Mouse (Mus musculus): ENCODE measurements around the gene F13b. TPM values are rescaled to one million over a fixed set of nuclear protein-coding genes. Genes with fewer than 3 reads are reported as not detected.

F13b gene
- polyA plus RNA-seq, 1 experiment from 2014 or later: not detected

- Histone ChIP-seq H3K4me3 (ENCODE audit: low read depth, low read length) (no peak overlapping the region), H3K4me1 (replicated peaks; ENCODE audit: control insufficient read depth, insufficient read depth, low read length) (no peaks in the 10 kb centered on the region), H3K9me3 (ENCODE audit: control insufficient read depth, low read length) (no peaks in the 10 kb centered on the region), H3K27ac (ENCODE audit: low read depth, low read length) (no peak overlapping the region), H3K4me2 (replicated peaks; ENCODE audit: low read depth, low read length) (no peak overlapping the region), H3K36me3 (ENCODE audit: control insufficient read depth, insufficient read depth, low read length) (peaks cover 4% of the 10 kb centered on the region), H3K27me3 (ENCODE audit: control insufficient read depth, insufficient read depth, low read length) (no peaks in the 10 kb centered on the region), H3K9ac (ENCODE audit: low read depth, low read length) (no peak overlapping the region)
- 76% methylated on average over 3 of the region's 3 CpGs for WGBS
- no peak for DNase-seq (ENCODE audit: low spot score)
- no peak for ATAC-seq (ENCODE audit: low FRiP score)
These were observed 6.9 kb upstream of the F13b start for GRCm38 (mm10) chr1:139494630-139495029.

- 100% methylated on average over 2 of the region's 2 CpGs for WGBS
- ATAC-seq (ENCODE audit: low FRiP score): no peak
- H3K36me3 ChIP-seq (ENCODE audit: control insufficient read depth, insufficient read depth, low read length): peaks cover 4% of the 10 kb centered on the region
These were observed 6.1 kb upstream of the F13b start for GRCm38 (mm10) chr1:139495408-139495807.

GRCm38 (mm10) chr1:139496212-139496611 lies 5.3 kb upstream of the F13b start:
- no peak for DNase-seq (ENCODE audit: low spot score)
- H3K4me2 ChIP-seq (replicated peaks; ENCODE audit: low read depth, low read length): no peak overlapping the region
- no peak overlapping the region for H3K4me3 ChIP-seq (ENCODE audit: low read depth, low read length)
- no peak overlapping the region for H3K9ac ChIP-seq (ENCODE audit: low read depth, low read length)
- no peaks in the 10 kb centered on the region for H3K27me3 ChIP-seq (ENCODE audit: control insufficient read depth, insufficient read depth, low read length)
- peaks cover 4% of the 10 kb centered on the region for H3K36me3 ChIP-seq (ENCODE audit: control insufficient read depth, insufficient read depth, low read length)
- no peak for ATAC-seq (ENCODE audit: low FRiP score)
- 88% methylated on average over 3 of the region's 3 CpGs for WGBS
- H3K4me1 ChIP-seq (replicated peaks; ENCODE audit: control insufficient read depth, insufficient read depth, low read length): no peaks in the 10 kb centered on the region
- H3K9me3 ChIP-seq (ENCODE audit: control insufficient read depth, low read length): no peaks in the 10 kb centered on the region
- H3K27ac ChIP-seq (ENCODE audit: low read depth, low read length): no peak overlapping the region

More at GRCm38 (mm10) chr1:139495408-139495807, 6.1 kb upstream of the F13b start:
- H3K4me3 ChIP-seq (ENCODE audit: low read depth, low read length): no peak overlapping the region
- H3K27ac ChIP-seq (ENCODE audit: low read depth, low read length): no peak overlapping the region
- no peak overlapping the region for H3K9ac ChIP-seq (ENCODE audit: low read depth, low read length)
- no peak overlapping the region for H3K4me2 ChIP-seq (replicated peaks; ENCODE audit: low read depth, low read length)
- DNase-seq (ENCODE audit: low spot score): no peak
- no peaks in the 10 kb centered on the region for H3K4me1 ChIP-seq (replicated peaks; ENCODE audit: control insufficient read depth, insufficient read depth, low read length)
- H3K27me3 ChIP-seq (ENCODE audit: control insufficient read depth, insufficient read depth, low read length): no peaks in the 10 kb centered on the region
- H3K9me3 ChIP-seq (ENCODE audit: control insufficient read depth, low read length): no peaks in the 10 kb centered on the region

- Histone ChIP-seq H3K4me1 (replicated peaks; ENCODE audit: control insufficient read depth, insufficient read depth, low read length) (no peaks in the 10 kb centered on the region), H3K27ac (ENCODE audit: low read depth, low read length) (no peak overlapping the region), H3K4me2 (replicated peaks; ENCODE audit: low read depth, low read length) (no peak overlapping the region), H3K4me3 (ENCODE audit: low read depth, low read length) (no peak overlapping the region), H3K36me3 (ENCODE audit: control insufficient read depth, insufficient read depth, low read length) (no peaks in the 10 kb centered on the region), H3K27me3 (ENCODE audit: control insufficient read depth, insufficient read depth, low read length) (no peaks in the 10 kb centered on the region), H3K9ac (ENCODE audit: low read depth, low read length) (no peak overlapping the region), H3K9me3 (ENCODE audit: control insufficient read depth, low read length) (no peaks in the 10 kb centered on the region)
- no peak for DNase-seq (ENCODE audit: low spot score)
- ATAC-seq (ENCODE audit: low FRiP score): no peak
These were observed 1.8 kb upstream of the F13b start for GRCm38 (mm10) chr1:139499751-139500150.

- Histone ChIP-seq H3K9ac (ENCODE audit: low read depth, low read length) (no peak overlapping the region), H3K4me3 (ENCODE audit: low read depth, low read length) (no peak overlapping the region), H3K27ac (ENCODE audit: low read depth, low read length) (no peak overlapping the region), H3K36me3 (ENCODE audit: control insufficient read depth, insufficient read depth, low read length) (no peaks in the 10 kb centered on the region), H3K27me3 (ENCODE audit: control insufficient read depth, insufficient read depth, low read length) (no peaks in the 10 kb centered on the region), H3K4me2 (replicated peaks; ENCODE audit: low read depth, low read length) (no peak overlapping the region), H3K9me3 (ENCODE audit: control insufficient read depth, low read length) (no peaks in the 10 kb centered on the region), H3K4me1 (replicated peaks; ENCODE audit: control insufficient read depth, insufficient read depth, low read length) (no peaks in the 10 kb centered on the region)
- DNase-seq (ENCODE audit: low spot score) (no peak), ATAC-seq (ENCODE audit: low FRiP score) (no peak)
- WGBS: 90% methylated on average over 12 of the region's 12 CpGs
These were observed 13.1 kb downstream of the F13b start for GRCm38 (mm10) chr1:139514556-139514955.

GRCm38 (mm10) chr1:139548536-139548935 lies 47.0 kb downstream of the F13b start:
- 83% methylated on average over 1 of the region's 1 CpGs for WGBS
- Histone ChIP-seq H3K4me1 (replicated peaks; ENCODE audit: control insufficient read depth, insufficient read depth, low read length) (no peaks in the 10 kb centered on the region), H3K27me3 (ENCODE audit: control insufficient read depth, insufficient read depth, low read length) (no peaks in the 10 kb centered on the region)

GRCm38 (mm10) chr1:139551311-139551710 lies 49.8 kb downstream of the F13b start:
- Histone ChIP-seq H3K9ac (ENCODE audit: low read depth, low read length) (no peak overlapping the region), H3K36me3 (ENCODE audit: control insufficient read depth, insufficient read depth, low read length) (no peaks in the 10 kb centered on the region), H3K27ac (ENCODE audit: low read depth, low read length) (no peak overlapping the region), H3K27me3 (ENCODE audit: control insufficient read depth, insufficient read depth, low read length) (no peaks in the 10 kb centered on the region), H3K9me3 (ENCODE audit: control insufficient read depth, low read length) (no peaks in the 10 kb centered on the region), H3K4me3 (ENCODE audit: low read depth, low read length) (no peak overlapping the region), H3K4me2 (replicated peaks; ENCODE audit: low read depth, low read length) (no peak overlapping the region), H3K4me1 (replicated peaks; ENCODE audit: control insufficient read depth, insufficient read depth, low read length) (no peaks in the 10 kb centered on the region)
- 89% methylated on average over 1 of the region's 1 CpGs for WGBS
- no peak for DNase-seq (ENCODE audit: low spot score)
- ATAC-seq (ENCODE audit: low FRiP score): no peak

More at GRCm38 (mm10) chr1:139548536-139548935, 47.0 kb downstream of the F13b start:
- Histone ChIP-seq H3K4me2 (replicated peaks; ENCODE audit: low read depth, low read length) (no peak overlapping the region), H3K36me3 (ENCODE audit: control insufficient read depth, insufficient read depth, low read length) (no peaks in the 10 kb centered on the region), H3K27ac (ENCODE audit: low read depth, low read length) (no peak overlapping the region), H3K9ac (ENCODE audit: low read depth, low read length) (no peak overlapping the region), H3K9me3 (ENCODE audit: control insufficient read depth, low read length) (no peaks in the 10 kb centered on the region), H3K4me3 (ENCODE audit: low read depth, low read length) (no peak overlapping the region)
- no peak for ATAC-seq (ENCODE audit: low FRiP score)
- DNase-seq (ENCODE audit: low spot score): no peak

- no peak within 1 kb of the TSS for H3K4me2 ChIP-seq (replicated peaks; ENCODE audit: low read depth, low read length)
- H3K4me1 ChIP-seq (replicated peaks; ENCODE audit: control insufficient read depth, insufficient read depth, low read length): no peaks in the 10 kb centered on the region
- H3K36me3 ChIP-seq (ENCODE audit: control insufficient read depth, insufficient read depth, low read length): no peaks in the 10 kb centered on the region
- no peak for DNase-seq (ENCODE audit: low spot score)
- no peak for ATAC-seq (ENCODE audit: low FRiP score)
- H3K9me3 ChIP-seq (ENCODE audit: control insufficient read depth, low read length): no peaks in the 10 kb centered on the region
- H3K9ac ChIP-seq (ENCODE audit: low read depth, low read length): no peak within 1 kb of the TSS
- WGBS: 71% methylated on average over 1 of the region's 1 CpGs
- H3K4me3 ChIP-seq (ENCODE audit: low read depth, low read length): no peak within 1 kb of the TSS
- no peak within 1 kb of the TSS for H3K27ac ChIP-seq (ENCODE audit: low read depth, low read length)
- H3K27me3 ChIP-seq (ENCODE audit: control insufficient read depth, insufficient read depth, low read length): no peaks in the 10 kb centered on the region
These were observed 58.5 kb downstream of the F13b start, which contains the start of gene Cfhr1 for GRCm38 (mm10) chr1:139560024-139560423. Gene Cfhr1 (minus strand): TSS chr1:139560272.

Data from hindbrain, embryonic 11.5 days (tissue).